Mouse (Mus musculus) embryonic facial prominence, embryonic 10.5 days (tissue): ENCODE data around the gene Spata17. TPM values are rescaled to one million over a fixed set of nuclear protein-coding genes. Genes with fewer than 3 reads are reported as not detected.
A peak's percentile ranks its signal among the peaks of the same experiment; 100 is the strongest.

Source experiments
- DNase-seq: peaks from one replicate; pipeline ENCODE4 v3.0.0-alpha.2; 2017; ENCODE audit warnings: low spot score
- H3K27ac ChIP-seq: fragments of 300-500 bp; sonication (generic); replicated peaks from 2 replicates; pipeline ENCODE4 v1.5.1; 2016; ENCODE audit warnings: mild to moderate bottlenecking
- H3K27me3 ChIP-seq: fragments of 300-500 bp; sonication (generic); replicated peaks from 2 replicates; pipeline ENCODE4 v1.6.1; 2016; ENCODE audit warnings: low read depth, mild to moderate bottlenecking; ENCODE audit not compliant: poor library complexity, severe bottlenecking
- H3K36me3 ChIP-seq: fragments of 300-500 bp; sonication (generic); replicated peaks from 2 replicates; pipeline ENCODE4 v1.6.1; 2016; ENCODE audit warnings: mild to moderate bottlenecking, moderate library complexity
- H3K4me1 ChIP-seq: fragments of 300-500 bp; sonication (generic); 2 replicates; pipeline ENCODE4 v1.6.1; 2016
- H3K4me3 ChIP-seq: fragments of 300-500 bp; sonication (generic); 2 replicates; pipeline ENCODE4 v1.5.1; 2016; ENCODE audit warnings: mild to moderate bottlenecking, moderate library complexity
- H3K9me3 ChIP-seq: fragments of 300-500 bp; sonication (generic); 2 replicates; pipeline ENCODE4 v1.6.1; 2016; ENCODE audit warnings: mild to moderate bottlenecking
- WGBS: fragments of 180-500 bp; shearing (Covaris S2); methylation state at CpG from one replicate; pipeline ENCODE4 v1.1.7; 2016; 5-methylcytosine and 5-hydroxymethylcytosine counted together
- polyA plus RNA-seq: library from polyadenylated mRNA; unstranded; fragments of >200 nt; fragmentation: Nextera tagmentation; extraction: Ambion mirVana; gene quantifications from 2 replicates; pipeline ENCODE4 v1.2.1, GENCODE M21; 2016

Spata17 gene
- polyA plus RNA-seq, 1 experiment from 2014 or later: 1.1 TPM

- Histone ChIP-seq H3K27ac (no peak overlapping the region), H3K9me3 (no peaks in the 10 kb centered on the region), H3K36me3 (no peaks in the 10 kb centered on the region), H3K4me1 (no peaks in the 10 kb centered on the region), H3K27me3 (no peaks in the 10 kb centered on the region), H3K4me3 (no peak overlapping the region)
- no peak for DNase-seq
- 94% methylated on average over 8 of the region's 8 CpGs for WGBS
These were observed 164.0 kb downstream of the Spata17 start for GRCm38 (mm10) chr1:187051296-187051695.

- WGBS: 93% methylated on average over 9 of the region's 9 CpGs
- H3K4me1 ChIP-seq: no peaks in the 10 kb centered on the region
- H3K27me3 ChIP-seq: no peaks in the 10 kb centered on the region
- H3K4me3 ChIP-seq: no peak overlapping the region
- DNase-seq: no peak
- no peaks in the 10 kb centered on the region for H3K9me3 ChIP-seq
- H3K36me3 ChIP-seq: no peaks in the 10 kb centered on the region
- H3K27ac ChIP-seq: no peak overlapping the region
These were observed 166.5 kb downstream of the Spata17 start for GRCm38 (mm10) chr1:187048681-187049288.

GRCm38 (mm10) chr1:187044726-187045125, 170.5 kb downstream of the Spata17 start:
- Histone ChIP-seq H3K27ac (no peak overlapping the region), H3K36me3 (no peaks in the 10 kb centered on the region), H3K27me3 (no peaks in the 10 kb centered on the region), H3K4me3 (no peak overlapping the region), H3K4me1 (no peaks in the 10 kb centered on the region), H3K9me3 (no peaks in the 10 kb centered on the region)
- no peak for DNase-seq
- 53% methylated on average over 6 of the region's 6 CpGs for WGBS

GRCm38 (mm10) chr1:187039801-187040200, 175.5 kb downstream of the Spata17 start:
- no peak for DNase-seq
- Histone ChIP-seq H3K27ac (no peak overlapping the region), H3K4me3 (no peak overlapping the region), H3K36me3 (no peaks in the 10 kb centered on the region), H3K27me3 (no peaks in the 10 kb centered on the region), H3K4me1 (no peaks in the 10 kb centered on the region), H3K9me3 (no peaks in the 10 kb centered on the region)
- WGBS: 87% methylated on average over 4 of the region's 4 CpGs

GRCm38 (mm10) chr1:187035785-187036184, 179.5 kb downstream of the Spata17 start:
- no peaks in the 10 kb centered on the region for H3K9me3 ChIP-seq
- no peaks in the 10 kb centered on the region for H3K36me3 ChIP-seq
- no peaks in the 10 kb centered on the region for H3K4me1 ChIP-seq
- DNase-seq: no peak
- H3K27me3 ChIP-seq: no peaks in the 10 kb centered on the region
- whole genome bisulfite sequencing: 88% methylated on average over 4 of the region's 4 CpGs
- H3K27ac ChIP-seq: no peak overlapping the region
- no peak overlapping the region for H3K4me3 ChIP-seq

GRCm38 (mm10) chr1:187031796-187032195, 183.5 kb downstream of the Spata17 start:
- DNase-seq: peak; percentile 21
- Histone ChIP-seq H3K36me3 (no peaks in the 10 kb centered on the region), H3K4me1 (no peaks in the 10 kb centered on the region), H3K4me3 (no peak overlapping the region), H3K9me3 (no peaks in the 10 kb centered on the region), H3K27me3 (no peaks in the 10 kb centered on the region), H3K27ac (no peak overlapping the region)
- WGBS: 51% methylated on average over 6 of the region's 6 CpGs

- H3K27ac ChIP-seq: no peak overlapping the region
- H3K36me3 ChIP-seq: no peaks in the 10 kb centered on the region
- no peak for DNase-seq
- H3K9me3 ChIP-seq: no peaks in the 10 kb centered on the region
- H3K27me3 ChIP-seq: no peaks in the 10 kb centered on the region
- H3K4me1 ChIP-seq: no peaks in the 10 kb centered on the region
- no peak overlapping the region for H3K4me3 ChIP-seq
- WGBS: 91% methylated on average over 6 of the region's 6 CpGs
These were observed 186.4 kb downstream of the Spata17 start for GRCm38 (mm10) chr1:187028841-187029240.

GRCm38 (mm10) chr1:187020011-187020410, 195.3 kb downstream of the Spata17 start:
- H3K27me3 ChIP-seq: no peaks in the 10 kb centered on the region
- H3K4me3 ChIP-seq: no peak overlapping the region
- H3K36me3 ChIP-seq: no peaks in the 10 kb centered on the region
- H3K27ac ChIP-seq: no peak overlapping the region
- peaks cover 5% of the 10 kb centered on the region for H3K4me1 ChIP-seq
- WGBS: 86% methylated on average over 7 of the region's 7 CpGs
- no peak for DNase-seq
- no peaks in the 10 kb centered on the region for H3K9me3 ChIP-seq

GRCm38 (mm10) chr1:187016116-187016515, 199.1 kb downstream of the Spata17 start:
- Histone ChIP-seq H3K27me3 (no peaks in the 10 kb centered on the region), H3K4me3 (no peak overlapping the region), H3K4me1 (peaks cover 5% of the 10 kb centered on the region), H3K9me3 (no peaks in the 10 kb centered on the region), H3K36me3 (no peaks in the 10 kb centered on the region), H3K27ac (no peak overlapping the region)
- no peak for DNase-seq
- 52% methylated on average over 4 of the region's 4 CpGs for WGBS

GRCm38 (mm10) chr1:187015673-187016072, 199.6 kb downstream of the Spata17 start:
- Histone ChIP-seq H3K27me3 (no peaks in the 10 kb centered on the region), H3K4me3 (no peak overlapping the region), H3K27ac (no peak overlapping the region), H3K4me1 (peaks cover 5% of the 10 kb centered on the region), H3K9me3 (no peaks in the 10 kb centered on the region), H3K36me3 (no peaks in the 10 kb centered on the region)
- WGBS: 73% methylated on average over 1 of the region's 1 CpGs
- DNase-seq: peak; percentile 19

GRCm38 (mm10) chr1:187014141-187014540, 201.1 kb downstream of the Spata17 start:
- Histone ChIP-seq H3K36me3 (no peaks in the 10 kb centered on the region), H3K4me1 (peaks cover 5% of the 10 kb centered on the region), H3K27me3 (no peaks in the 10 kb centered on the region), H3K9me3 (no peaks in the 10 kb centered on the region), H3K4me3 (no peak overlapping the region), H3K27ac (no peak overlapping the region)
- 90% methylated on average over 2 of the region's 2 CpGs for WGBS
- no peak for DNase-seq

GRCm38 (mm10) chr1:187011601-187012000, 203.7 kb downstream of the Spata17 start:
- WGBS: 85% methylated on average over 4 of the region's 4 CpGs
- no peak for DNase-seq
- H3K9me3 ChIP-seq: no peaks in the 10 kb centered on the region

GRCm38 (mm10) chr1:187010071-187010470, 205.2 kb downstream of the Spata17 start:
- Histone ChIP-seq H3K9me3 (no peaks in the 10 kb centered on the region), H3K27me3 (no peaks in the 10 kb centered on the region), H3K36me3 (no peaks in the 10 kb centered on the region), H3K4me3 (no peak overlapping the region), H3K27ac (no peak overlapping the region), H3K4me1 (peaks cover 4% of the 10 kb centered on the region; the same call in 1 of the 2 replicates)
- WGBS: 75% methylated on average over 11 of the region's 11 CpGs
- DNase-seq: no peak

More at GRCm38 (mm10) chr1:187011601-187012000, 203.7 kb downstream of the Spata17 start:
- no peaks in the 10 kb centered on the region for H3K27me3 ChIP-seq
- no peak overlapping the region for H3K27ac ChIP-seq
- peaks cover 9% of the 10 kb centered on the region for H3K4me1 ChIP-seq
- H3K36me3 ChIP-seq: no peaks in the 10 kb centered on the region
- no peak overlapping the region for H3K4me3 ChIP-seq
